Mouse (Mus musculus): ENCODE data around the gene Nlgn2. TPM values are rescaled to one million over a fixed set of nuclear protein-coding genes. Genes with fewer than 3 reads are reported as not detected.

Gene Nlgn2
- polyA plus RNA-seq, 1 experiment from 2014 or later, result 25.1 TPM

GRCm38 (mm10) chr11:69804972-69805909, 32.3 kb downstream of the Nlgn2 start, which contains the start of gene Tmem102:
Tmem102 (minus strand) TSS chr11:69805624.
- no peak for DNase-seq
- no peak within 1 kb of the TSS for H3K4me3 ChIP-seq (replicated peaks; ENCODE audit: low read depth, low read length)
- H3K9ac ChIP-seq (replicated peaks; ENCODE audit: low read length), result no peak within 1 kb of the TSS

GRCm38 (mm10) chr11:69804652-69804940, 33.0 kb downstream of the Nlgn2 start:
- Histone ChIP-seq H3K36me3 (ENCODE audit: control insufficient read depth, insufficient read depth, low read length) (no peaks in the 10 kb centered on the region), H3K9me3 (ENCODE audit: control insufficient read depth, low read length) (no peaks in the 10 kb centered on the region), H3K9ac (replicated peaks; ENCODE audit: low read length) (no peak overlapping the region), H3K27ac (replicated peaks; ENCODE audit: low read depth, low read length) (no peak overlapping the region), H3K4me3 (replicated peaks; ENCODE audit: low read depth, low read length) (no peak overlapping the region), H3K4me2 (ENCODE audit: low read length) (peak overlapping the region; percentile 97), H3K4me1 (ENCODE audit: control insufficient read depth, insufficient read depth, low read length) (peaks cover 41% of the 10 kb centered on the region), H3K27me3 (ENCODE audit: control insufficient read depth, insufficient read depth, low read length) (peaks cover 24% of the 10 kb centered on the region)
- 5% methylated on average over 12 of the region's 12 CpGs for WGBS
- DNase-seq (no peak), ATAC-seq (ENCODE audit: low FRiP score, low TSS enrichment) (no peak)

More at GRCm38 (mm10) chr11:69804972-69805909, 32.3 kb downstream of the Nlgn2 start, which contains the start of gene Tmem102:
- H3K36me3 ChIP-seq (ENCODE audit: control insufficient read depth, insufficient read depth, low read length), result no peaks in the 10 kb centered on the region
- no peaks in the 10 kb centered on the region for H3K9me3 ChIP-seq (ENCODE audit: control insufficient read depth, low read length)
- peaks cover 39% of the 10 kb centered on the region for H3K4me1 ChIP-seq (ENCODE audit: control insufficient read depth, insufficient read depth, low read length)
- H3K4me2 ChIP-seq (ENCODE audit: low read length), result peak within 1 kb of the TSS; percentile 97
- no peak for ATAC-seq (ENCODE audit: low FRiP score, low TSS enrichment)
- H3K27ac ChIP-seq (replicated peaks; ENCODE audit: low read depth, low read length), result no peak within 1 kb of the TSS
- H3K27me3 ChIP-seq (ENCODE audit: control insufficient read depth, insufficient read depth, low read length), result peaks cover 24% of the 10 kb centered on the region
- WGBS, result 6% methylated on average over 29 of the region's 29 CpGs

GRCm38 (mm10) chr11:69803786-69804651, 33.6 kb downstream of the Nlgn2 start:
- Histone ChIP-seq H3K36me3 (ENCODE audit: control insufficient read depth, insufficient read depth, low read length) (no peaks in the 10 kb centered on the region), H3K4me3 (replicated peaks; ENCODE audit: low read depth, low read length) (peak overlapping the region; percentile 59), H3K27me3 (ENCODE audit: control insufficient read depth, insufficient read depth, low read length) (peaks cover 24% of the 10 kb centered on the region), H3K9ac (replicated peaks; ENCODE audit: low read length) (peak overlapping the region; percentile 62), H3K27ac (replicated peaks; ENCODE audit: low read depth, low read length) (peak overlapping the region; percentile 69; the same call in 1 of the 2 replicates), H3K9me3 (ENCODE audit: control insufficient read depth, low read length) (no peaks in the 10 kb centered on the region), H3K4me1 (ENCODE audit: control insufficient read depth, insufficient read depth, low read length) (peaks cover 47% of the 10 kb centered on the region), H3K4me2 (ENCODE audit: low read length) (peak overlapping the region; percentile 97)
- ATAC-seq (ENCODE audit: low FRiP score, low TSS enrichment), result peak; percentile 29; the same call in 1 of the 2 replicates
- DNase-seq, result peak; percentile 89
- 2% methylated on average over 60 of the region's 60 CpGs for WGBS

- Histone ChIP-seq H3K4me1 (ENCODE audit: control insufficient read depth, insufficient read depth, low read length) (peaks cover 49% of the 10 kb centered on the region), H3K27me3 (ENCODE audit: control insufficient read depth, insufficient read depth, low read length) (peaks cover 24% of the 10 kb centered on the region), H3K4me3 (replicated peaks; ENCODE audit: low read depth, low read length) (peak overlapping the region; percentile 59), H3K36me3 (ENCODE audit: control insufficient read depth, insufficient read depth, low read length) (no peaks in the 10 kb centered on the region), H3K9me3 (ENCODE audit: control insufficient read depth, low read length) (no peaks in the 10 kb centered on the region), H3K9ac (replicated peaks; ENCODE audit: low read length) (peak overlapping the region; percentile 62), H3K27ac (replicated peaks; ENCODE audit: low read depth, low read length) (peak overlapping the region; percentile 69), H3K4me2 (ENCODE audit: low read length) (peak overlapping the region; percentile 97)
- no peak for DNase-seq
- ATAC-seq (ENCODE audit: low FRiP score, low TSS enrichment), result no peak
- 3% methylated on average over 12 of the region's 12 CpGs for WGBS
These were observed 34.3 kb downstream of the Nlgn2 start for GRCm38 (mm10) chr11:69803328-69803727.

GRCm38 (mm10) chr11:69802648-69803105, 34.9 kb downstream of the Nlgn2 start:
- under 1% methylated on average over 33 of the region's 33 CpGs for WGBS
- Histone ChIP-seq H3K9me3 (ENCODE audit: control insufficient read depth, low read length) (no peaks in the 10 kb centered on the region), H3K27me3 (ENCODE audit: control insufficient read depth, insufficient read depth, low read length) (peaks cover 28% of the 10 kb centered on the region), H3K9ac (replicated peaks; ENCODE audit: low read length) (peak overlapping the region; percentile 62), H3K4me3 (replicated peaks; ENCODE audit: low read depth, low read length) (peak overlapping the region; percentile 59), H3K27ac (replicated peaks; ENCODE audit: low read depth, low read length) (peak overlapping the region; percentile 69), H3K36me3 (ENCODE audit: control insufficient read depth, insufficient read depth, low read length) (no peaks in the 10 kb centered on the region), H3K4me2 (ENCODE audit: low read length) (peak overlapping the region; percentile 97), H3K4me1 (ENCODE audit: control insufficient read depth, insufficient read depth, low read length) (peaks cover 49% of the 10 kb centered on the region)
- DNase-seq, result peak; percentile 86
- no peak for ATAC-seq (ENCODE audit: low FRiP score, low TSS enrichment)

- under 1% methylated on average over 33 of the region's 33 CpGs for WGBS
- H3K27ac ChIP-seq (replicated peaks; ENCODE audit: low read depth, low read length), result peak within 1 kb of the TSS; percentile 95
- H3K4me3 ChIP-seq (replicated peaks; ENCODE audit: low read depth, low read length), result peak within 1 kb of the TSS; percentile 59
- H3K4me1 ChIP-seq (ENCODE audit: control insufficient read depth, insufficient read depth, low read length), result peaks cover 49% of the 10 kb centered on the region
- peak within 1 kb of the TSS; percentile 97 for H3K4me2 ChIP-seq (ENCODE audit: low read length)
- ATAC-seq (ENCODE audit: low FRiP score, low TSS enrichment) (no peak), DNase-seq (peak; percentile 26)
- no peaks in the 10 kb centered on the region for H3K36me3 ChIP-seq (ENCODE audit: control insufficient read depth, insufficient read depth, low read length)
- H3K9ac ChIP-seq (replicated peaks; ENCODE audit: low read length), result peak within 1 kb of the TSS; percentile 62
- H3K27me3 ChIP-seq (ENCODE audit: control insufficient read depth, insufficient read depth, low read length), result peaks cover 30% of the 10 kb centered on the region
- no peaks in the 10 kb centered on the region for H3K9me3 ChIP-seq (ENCODE audit: control insufficient read depth, low read length)
These were observed 36.1 kb downstream of the Nlgn2 start, which contains the start of gene Fgf11 for GRCm38 (mm10) chr11:69801379-69801977. Fgf11 (minus strand) TSS chr11:69801857.

- Histone ChIP-seq H3K36me3 (ENCODE audit: control insufficient read depth, insufficient read depth, low read length) (no peaks in the 10 kb centered on the region), H3K4me1 (ENCODE audit: control insufficient read depth, insufficient read depth, low read length) (peaks cover 51% of the 10 kb centered on the region), H3K9ac (replicated peaks; ENCODE audit: low read length) (peak overlapping the region; percentile 62), H3K27me3 (ENCODE audit: control insufficient read depth, insufficient read depth, low read length) (peaks cover 31% of the 10 kb centered on the region), H3K9me3 (ENCODE audit: control insufficient read depth, low read length) (no peaks in the 10 kb centered on the region), H3K4me2 (ENCODE audit: low read length) (peak overlapping the region; percentile 97), H3K4me3 (replicated peaks; ENCODE audit: low read depth, low read length) (peak overlapping the region; percentile 59), H3K27ac (replicated peaks; ENCODE audit: low read depth, low read length) (peak overlapping the region; percentile 95)
- 1% methylated on average over 36 of the region's 36 CpGs for WGBS
- peak; percentile 82 for ATAC-seq (ENCODE audit: low FRiP score, low TSS enrichment)
- DNase-seq, result peak; percentile 90
These were observed 37.0 kb downstream of the Nlgn2 start for GRCm38 (mm10) chr11:69800392-69801197.

All from midbrain, embryonic 14.5 days (tissue).